Mouse (Mus musculus): ENCODE results near the gene Gm10666.
"Not testable (repeated sequence)": the region's sequence is repeated elsewhere in the genome, so short reads cannot be mapped to it uniquely, and the experiment has no call there.

Gm10666 gene

DNA sequence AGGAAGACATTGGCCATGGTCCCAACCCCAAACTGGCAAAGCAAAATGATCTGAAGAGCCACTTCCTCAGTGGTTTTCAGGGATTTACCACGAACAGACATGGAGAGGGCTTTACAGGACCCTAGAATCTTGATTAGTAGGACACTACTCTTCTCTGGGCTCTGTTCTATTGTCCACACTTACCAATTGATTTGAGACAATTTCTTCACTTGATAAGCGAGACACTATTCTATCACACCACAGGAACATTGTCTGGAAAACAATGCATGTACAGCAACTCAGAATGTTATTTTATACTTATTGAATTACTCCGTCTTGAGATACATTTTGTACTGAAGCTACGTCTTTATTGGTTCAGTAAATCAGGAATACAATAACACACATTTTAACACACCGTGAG is at the start of gene Gm10666:
Gene Gm10666, minus strand, starts transcription at position 101 of the 400 bp plus-strand sequence.
- not testable (repeated sequence) for ATAC-seq (ENCODE audit: low TSS enrichment)

DNA sequence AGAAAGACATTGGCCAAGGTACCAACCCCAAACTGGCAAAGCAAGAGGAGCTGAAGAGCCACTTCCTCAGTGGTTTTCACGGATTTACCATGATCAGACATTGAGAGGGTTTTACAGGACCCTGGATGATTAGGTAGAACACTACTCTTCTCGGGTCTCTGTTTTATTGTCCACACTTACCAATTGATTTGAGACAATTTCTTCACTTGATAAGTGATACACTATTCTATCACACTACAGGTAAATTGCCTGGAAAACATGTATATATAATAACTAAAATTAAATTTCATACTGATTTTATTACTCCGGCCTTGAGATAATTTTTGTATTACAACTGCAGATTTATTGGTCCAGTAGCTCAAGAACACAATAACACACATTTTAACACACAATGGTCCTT is 29.4 kb upstream of the Gm10666 start, which contains the start of gene Vmn1r142:
Gene Vmn1r142, minus strand, starts transcription at position 101 of the 400 bp plus-strand sequence.
- ATAC-seq (ENCODE audit: low TSS enrichment): not testable (repeated sequence)

- not testable (repeated sequence) for ATAC-seq (ENCODE audit: low TSS enrichment)
Measured at GRCm38 (mm10) chr7:22118145-22118544, 16.4 kb downstream of the Gm10666 start, which contains the start of gene Gm16451. Gene Gm16451 (minus strand): TSS chr7:22118245.

Data from frontal cortex, adult (tissue).